Mouse (Mus musculus): ENCODE measurements around the gene Gm6169. TPM values are rescaled to one million over a fixed set of nuclear protein-coding genes. Genes with fewer than 3 reads are reported as not detected.
"Not testable (repeated sequence)": the region's sequence is repeated elsewhere in the genome, so short reads cannot be mapped to it uniquely, and the experiment has no call there.

The Gm6169 gene
- total RNA-seq (2021): 10 to 100 TPM in 1 of 2 experiments, not detected in 1; 10.5 TPM

- intact Hi-C loops (cut with DNase I): no loop called here
These were observed at the start of gene Gm6169 for GRCm38 (mm10) chr13:97099187-97099852. Gene Gm6169, minus strand, starts transcription at chr13:97099237.

GRCm38 (mm10) chr13:97145834-97146233 lies 46.8 kb upstream of the Gm6169 start:
- no peak for DNase-seq (ENCODE audit: low spot score)
- intact Hi-C loops (cut with DNase I): no loop called here

More at GRCm38 (mm10) chr13:97099187-97099852, at the start of gene Gm6169:
- DNase-seq (ENCODE audit: low spot score): no peak

DNA sequence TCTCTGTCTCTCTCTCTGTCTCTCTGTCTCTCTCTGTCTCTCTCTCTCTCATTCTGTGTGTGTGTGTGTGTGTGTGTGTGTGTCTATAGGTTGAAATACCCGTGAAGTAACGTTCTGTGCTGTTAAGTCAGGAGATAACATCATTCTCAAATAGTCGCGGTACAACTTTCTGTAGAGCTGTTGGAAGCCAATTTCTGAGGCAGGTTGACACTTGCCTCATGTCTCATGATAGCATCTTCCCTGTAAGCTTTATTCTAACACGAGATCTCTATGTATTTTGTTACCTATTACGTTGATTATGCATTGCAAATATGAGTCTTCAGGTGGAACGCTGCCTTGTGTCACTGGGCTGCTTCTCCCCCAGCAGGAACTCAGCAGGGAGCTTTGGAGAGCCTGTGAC lies 43.3 kb upstream of the Gm6169 start:
- intact Hi-C loops (cut with DNase I): no loop called here
- no peak for DNase-seq (ENCODE audit: low spot score)

GRCm38 (mm10) chr13:97138404-97138931 lies 39.4 kb upstream of the Gm6169 start:
- DNase-seq (ENCODE audit: low spot score); intact Hi-C loops (cut with DNase I): not testable (repeated sequence)

DNA sequence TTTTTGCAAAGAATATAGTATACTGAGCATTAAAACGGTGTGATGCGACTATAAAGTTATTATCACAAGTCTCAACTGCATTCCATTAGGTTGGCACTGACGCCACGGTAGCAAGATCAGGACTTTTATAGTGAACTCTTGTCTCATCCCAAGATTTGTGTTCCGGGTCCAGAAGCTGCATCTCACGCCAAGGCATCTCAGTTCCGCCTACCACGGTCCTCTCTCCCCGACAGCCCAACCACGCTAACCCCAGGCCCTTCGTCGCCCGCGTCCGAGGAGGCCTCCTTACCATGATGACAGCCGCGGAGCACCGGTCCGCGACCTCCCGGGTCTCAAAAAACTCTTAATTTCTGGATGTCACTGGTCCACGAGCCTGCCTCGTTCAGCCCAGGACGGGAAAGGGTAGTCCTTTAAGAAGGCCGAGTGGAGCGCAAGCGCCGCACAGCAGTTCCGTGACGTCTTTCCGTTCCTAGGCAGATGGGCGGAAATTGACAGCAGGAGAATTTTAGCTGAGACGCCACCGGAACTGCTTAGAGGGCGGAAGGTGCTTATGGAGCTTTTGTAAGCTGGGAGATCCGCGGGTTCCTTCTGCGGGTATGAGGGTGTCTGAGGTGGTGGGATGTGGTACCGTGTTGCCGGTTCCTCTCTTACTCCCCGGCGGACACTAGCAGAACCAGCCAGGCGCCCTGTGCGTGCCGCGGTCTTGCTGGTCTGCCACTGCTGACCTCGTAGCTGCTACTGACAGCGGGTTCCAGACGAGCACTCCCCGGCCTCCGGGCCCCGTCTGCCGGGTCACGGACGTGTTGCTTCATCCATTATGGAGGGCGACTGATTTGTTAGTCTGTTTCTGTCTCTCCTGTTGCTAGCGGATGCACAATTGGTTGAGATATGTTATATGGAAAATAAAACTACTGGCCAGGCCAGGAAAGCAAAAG lies 38.7 kb upstream of the Gm6169 start, which contains the start of the genes Gfm2 and Nsa2:
TSS of gene Gfm2 (plus strand) at position 472 of the 935 bp plus-strand sequence.
TSS of gene Nsa2 (minus strand) at position 472 of the 935 bp plus-strand sequence.
- DNase-seq (ENCODE audit: low spot score): peak; percentile 78
- intact Hi-C loops (cut with DNase I): no loop called here

- intact Hi-C loops (cut with DNase I); DNase-seq (ENCODE audit: low spot score): not testable (repeated sequence)
These were observed 31.4 kb upstream of the Gm6169 start for GRCm38 (mm10) chr13:97130413-97130812.

DNA sequence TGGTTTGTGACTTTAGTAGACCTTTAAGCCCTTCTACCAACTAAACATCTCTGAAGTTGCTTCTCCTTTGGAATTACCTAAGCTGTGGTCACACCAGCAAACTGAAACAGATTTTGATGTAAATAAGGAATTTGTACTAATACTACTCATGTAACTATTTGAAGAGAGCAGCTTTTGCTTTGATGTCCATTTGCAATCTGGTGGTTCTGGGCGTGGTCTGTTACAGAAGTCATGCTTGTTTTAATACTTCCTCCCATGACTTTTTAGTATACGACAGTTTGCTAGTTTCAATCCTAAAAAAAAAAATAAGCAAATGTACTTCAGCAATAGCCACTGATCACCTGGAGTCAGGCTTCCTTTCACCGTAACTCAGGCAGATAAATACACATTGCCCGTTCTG lies 30.6 kb upstream of the Gm6169 start:
- intact Hi-C loops (cut with DNase I): not testable (repeated sequence)

GRCm38 (mm10) chr13:97121341-97121740 lies 22.3 kb upstream of the Gm6169 start:
- intact Hi-C loops (cut with DNase I): no loop called here
- no peak for DNase-seq (ENCODE audit: low spot score)

More for the DNA sequence above, 30.6 kb upstream of the Gm6169 start:
- not testable (repeated sequence) for DNase-seq (ENCODE audit: low spot score)

GRCm38 (mm10) chr13:97109046-97109445 lies 10.0 kb upstream of the Gm6169 start:
- intact Hi-C loops (cut with DNase I): no loop called here
- DNase-seq (ENCODE audit: low spot score): no peak

DNA sequence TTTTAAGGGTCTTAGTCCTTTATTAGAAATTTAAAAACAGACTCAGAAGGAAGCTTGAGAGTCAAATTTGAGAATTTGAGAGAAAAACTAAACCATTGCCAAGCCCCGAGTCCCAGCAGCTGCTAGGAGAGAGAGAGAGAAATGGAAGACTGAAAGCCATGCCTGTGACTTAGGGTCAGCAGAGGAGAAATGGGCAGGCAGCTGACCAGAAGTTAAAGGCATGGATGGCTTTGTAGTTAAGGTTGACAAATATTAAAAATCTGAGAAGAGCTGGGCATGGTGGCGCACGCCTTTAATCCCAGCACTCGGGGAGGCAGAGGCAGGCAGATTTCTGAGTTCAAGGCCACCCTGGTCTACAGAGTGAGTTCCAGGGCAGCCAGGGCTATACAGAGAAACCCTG lies 8.7 kb upstream of the Gm6169 start:
- DNase-seq (ENCODE audit: low spot score); intact Hi-C loops (cut with DNase I): not testable (repeated sequence)

DNA sequence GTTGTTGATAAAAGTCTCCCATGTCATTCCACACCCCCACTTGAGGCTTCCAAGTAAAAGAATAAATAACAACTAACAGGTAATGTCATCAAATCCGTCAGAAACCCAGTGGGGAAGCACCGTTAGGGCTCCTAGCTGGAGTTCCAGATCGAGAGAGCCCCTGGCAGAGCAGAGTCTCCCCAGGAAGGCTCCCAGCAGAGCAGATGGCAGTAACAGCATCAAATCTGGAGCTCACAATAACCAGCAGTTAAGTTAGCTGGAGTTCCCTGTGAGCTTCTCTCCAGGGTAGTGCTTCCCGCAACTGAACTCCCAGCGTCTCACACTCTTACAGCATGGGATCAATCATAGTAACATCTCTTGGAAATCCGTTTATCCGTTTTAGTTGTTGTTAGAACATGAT lies 6.0 kb upstream of the Gm6169 start:
- intact Hi-C loops (cut with DNase I): no loop called here
- DNase-seq (ENCODE audit: low spot score): no peak

DNA sequence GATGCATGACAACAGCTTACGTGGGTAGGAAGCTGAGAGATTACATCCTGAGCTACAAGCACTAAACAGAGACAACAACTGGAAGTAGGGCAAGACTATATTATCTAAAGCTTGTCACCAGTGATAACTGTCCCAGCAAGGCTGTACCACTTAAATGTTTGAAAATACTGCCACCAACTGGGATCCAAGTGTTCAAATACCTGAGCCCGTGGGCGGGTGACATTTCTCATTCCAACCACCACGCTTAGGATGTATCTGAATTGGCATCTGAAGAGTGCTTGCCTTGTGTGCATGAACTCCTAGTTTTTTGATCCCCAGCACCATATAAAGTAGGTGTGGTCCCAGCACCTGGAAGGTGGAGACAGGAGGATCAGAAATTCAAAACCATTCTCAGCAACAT lies 3.3 kb downstream of the Gm6169 start:
- intact Hi-C loops (cut with DNase I): no loop called here
- no peak for DNase-seq (ENCODE audit: low spot score)

- DNase-seq (ENCODE audit: low spot score): no peak
- intact Hi-C loops (cut with DNase I): no loop called here
These were observed 10.9 kb downstream of the Gm6169 start for GRCm38 (mm10) chr13:97088183-97088582.

GRCm38 (mm10) chr13:97087421-97087820 lies 11.6 kb downstream of the Gm6169 start:
- intact Hi-C loops (cut with DNase I): no loop called here
- DNase-seq (ENCODE audit: low spot score): no peak

- intact Hi-C loops (cut with DNase I): no loop called here
These were observed 12.7 kb downstream of the Gm6169 start for GRCm38 (mm10) chr13:97086316-97086715.

GRCm38 (mm10) chr13:97082432-97082831 lies 16.6 kb downstream of the Gm6169 start:
- intact Hi-C loops (cut with DNase I): no loop called here

More at GRCm38 (mm10) chr13:97086316-97086715, 12.7 kb downstream of the Gm6169 start:
- no peak for DNase-seq (ENCODE audit: low spot score)

DNA sequence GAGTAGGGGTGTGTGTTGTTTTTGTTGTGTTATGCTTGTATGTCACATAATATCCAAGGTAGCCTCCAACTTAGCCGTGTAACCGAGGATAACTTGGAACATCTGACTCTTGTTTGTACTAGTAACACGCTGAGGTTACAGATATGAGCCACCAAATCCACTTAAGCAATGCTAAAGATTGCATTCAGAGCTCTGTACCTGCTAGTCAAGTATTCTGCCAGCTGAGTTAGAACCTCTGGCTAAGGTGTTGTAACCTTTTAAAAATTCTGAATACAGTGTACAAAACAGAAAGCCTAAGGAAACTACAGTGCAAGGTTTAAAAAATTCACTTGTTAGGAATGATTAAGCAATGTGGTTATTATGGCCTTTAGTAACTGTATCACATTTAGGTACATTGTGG lies 18.4 kb downstream of the Gm6169 start:
- no peak for DNase-seq (ENCODE audit: low spot score)
- intact Hi-C loops (cut with DNase I): no loop called here

More at GRCm38 (mm10) chr13:97082432-97082831, 16.6 kb downstream of the Gm6169 start:
- no peak for DNase-seq (ENCODE audit: low spot score)

DNA sequence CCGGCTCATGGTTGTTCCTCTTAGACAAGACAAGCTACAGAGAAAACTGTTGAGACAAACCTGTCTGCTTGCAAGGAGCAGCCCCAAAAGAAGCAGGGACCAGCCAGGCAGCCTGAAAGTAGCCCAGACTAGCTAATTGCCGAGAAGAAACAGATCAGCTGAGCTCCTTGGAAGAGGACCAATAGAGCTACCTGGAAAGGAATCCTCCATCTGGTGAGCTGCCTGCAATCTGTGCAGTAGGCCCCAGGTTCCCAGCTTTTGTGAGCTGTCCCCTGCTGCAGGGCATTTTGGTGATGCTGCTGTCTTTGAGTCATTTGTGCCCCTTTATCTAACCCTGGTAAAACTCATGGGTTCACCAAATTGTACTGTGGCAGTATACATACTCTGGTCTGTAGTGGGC lies 18.8 kb downstream of the Gm6169 start:
- intact Hi-C loops (cut with DNase I): no loop called here
- DNase-seq (ENCODE audit: low spot score): no peak

DNA sequence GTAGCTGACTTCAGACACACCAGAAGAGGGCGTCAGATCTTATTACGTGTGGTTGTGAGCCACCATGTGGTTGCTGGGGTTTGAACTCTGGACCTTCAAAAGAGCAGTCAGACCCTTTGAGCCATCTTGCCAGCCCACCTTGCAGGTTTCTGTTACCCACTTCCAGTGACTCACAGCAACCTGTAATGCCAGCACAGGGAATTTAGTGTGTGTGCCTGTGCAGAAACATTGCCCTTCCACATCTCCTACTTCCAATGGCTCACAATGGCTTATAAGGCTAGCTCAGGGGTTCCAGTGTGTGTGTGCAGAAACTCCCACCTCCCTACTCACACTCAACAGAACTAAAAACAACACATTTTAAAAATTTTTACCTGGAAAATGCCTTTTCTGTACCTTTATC lies 21.5 kb downstream of the Gm6169 start:
- no peak for DNase-seq (ENCODE audit: low spot score)
- intact Hi-C loops (cut with DNase I): no loop called here

DNA sequence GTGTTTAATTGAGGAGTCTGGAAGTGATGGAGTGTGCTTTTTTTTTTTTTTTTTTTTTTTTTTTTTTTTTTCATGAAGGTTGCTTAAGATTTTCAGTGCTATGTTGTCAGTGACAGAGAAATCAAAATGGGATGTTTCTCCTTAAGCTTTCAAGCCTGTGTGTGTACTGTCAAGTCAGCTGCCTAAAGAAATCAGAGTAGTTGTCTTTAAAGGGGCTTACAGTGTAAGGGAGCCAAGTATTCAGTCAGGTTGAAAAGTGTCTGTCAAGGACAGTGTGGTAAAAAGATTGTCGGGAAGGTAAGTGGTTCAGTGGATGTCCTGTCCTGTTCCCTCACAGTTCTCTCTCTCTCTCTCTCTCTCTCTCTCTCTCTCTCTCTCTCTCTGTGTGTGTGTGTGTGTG lies 25.5 kb downstream of the Gm6169 start:
- intact Hi-C loops (cut with DNase I): no loop called here
- no peak for DNase-seq (ENCODE audit: low spot score)

Data from heart, postnatal 25 days (tissue).